Mouse (Mus musculus): ENCODE measurements around the gene Gm19935. TPM values are rescaled to one million over a fixed set of nuclear protein-coding genes. Genes with fewer than 3 reads are reported as not detected.

The Gm19935 gene
- polyA plus RNA-seq, 1 experiment: 29.6 TPM

DNA sequence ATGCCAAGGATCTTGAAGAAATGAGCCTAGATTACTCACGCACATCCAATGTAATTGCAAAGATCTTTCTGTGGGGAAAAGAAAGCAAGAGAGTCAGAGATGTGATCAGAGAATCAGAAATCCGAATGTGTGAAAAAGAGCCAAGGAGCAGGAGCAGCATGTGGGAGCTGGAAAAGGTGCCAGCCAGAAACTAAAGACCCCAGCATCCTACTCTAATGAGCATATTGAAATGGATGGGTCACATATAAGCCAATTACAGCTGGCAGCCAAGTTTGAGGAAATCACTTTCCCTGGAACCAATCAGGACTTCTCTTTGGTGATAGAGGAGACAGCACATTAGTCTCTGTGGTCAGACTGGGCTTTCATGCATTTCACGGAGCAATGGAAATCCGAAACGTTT is 47.4 kb downstream of the Gm19935 start:
- Histone ChIP-seq H3K27me3 (ENCODE audit: control insufficient read depth, insufficient read depth, low read length) (no peaks in the 10 kb centered on the region), H3K27ac (ENCODE audit: control insufficient read depth, insufficient read depth, low read depth, low read length) (no peak overlapping the region), H3K4me1 (ENCODE audit: control insufficient read depth, insufficient read depth, low read length) (no peaks in the 10 kb centered on the region), H3K36me3 (ENCODE audit: control insufficient read depth, insufficient read depth, low read length) (no peaks in the 10 kb centered on the region), H3K4me3 (ENCODE audit: control insufficient read depth, low read depth, low read length) (no peak overlapping the region)
- TF ChIP-seq CTCF (IDR thresholded peaks at IDR 0.05; ENCODE audit: control insufficient read depth, insufficient read depth, insufficient replicate concordance, low read depth, low read length) (no peak), POLR2A (IDR thresholded peaks at IDR 0.05; ENCODE audit: control insufficient read depth, low read depth, low read length) (no peak)

Other genes starting within 250 kb of the Gm19935 start
- gene Chd9, start 11.0 kb upstream of the Gm19935 start, polyA plus RNA-seq (2012; rRNA removed): 14.3 and 71.9 TPM in 2 replicates

Data from testis, adult 2 months (tissue).